20 mouse cellular contexts compared by ENCODE assay signal in the genomic region with DNA sequence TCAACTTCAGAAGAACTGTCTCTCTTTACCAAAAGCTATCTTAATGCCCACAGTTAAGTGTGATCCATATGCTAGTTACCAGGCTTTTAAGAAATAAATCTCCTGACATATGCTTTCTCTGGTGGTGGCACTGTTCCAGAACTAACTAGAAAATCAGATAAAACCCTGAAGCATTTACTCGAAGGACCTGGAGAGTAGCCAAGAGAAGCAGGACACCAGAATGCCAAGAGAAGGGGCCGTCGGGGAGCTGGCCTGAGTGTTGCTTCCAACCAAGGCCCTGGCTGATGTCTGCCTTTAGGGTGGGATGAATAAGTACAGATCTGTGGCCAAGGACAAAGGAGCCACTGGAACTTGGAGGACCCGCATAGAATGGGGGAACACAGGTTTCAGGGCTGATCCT.
DNase-seq lines count a peak whose midpoint lies in the region; ATAC-seq lines count a peak whose summit lies in the region.
"Had no signal": no experiment of that assay in that cellular context is flagged by ENCODE, and none has a peak within 500 bp of the region (broad histone marks: within the 10 kb centered on the region; RNA-seq: fewer than 3 reads in every experiment).

No protein-coding gene starts in this region.

- no peak overlapping the region for H3K4me2 ChIP-seq in neural tube, embryonic 13.5 days
- no peak overlapping the region for H3K4me2 ChIP-seq in neural tube, embryonic 15.5 days
- H3K4me2 ChIP-seq: embryonic facial prominence, embryonic 13.5 days; heart, embryonic 11.5 days; limb, embryonic 12.5 days; liver, embryonic 15.5 days had no signal

- DNase-seq in adrenal gland, postnatal 10 days: peak; percentile 4
- no peak for DNase-seq in adrenal gland, postnatal 36 days
- peak; percentile 7 for DNase-seq in heart, adult 8-10 months (ENCODE audit: low spot score)
- DNase-seq in heart, embryonic 10.5 days (ENCODE audit: low spot score): no peak
- DNase-seq in left cerebral cortex, postnatal 4 days: peak; percentile 18
- DNase-seq in left cerebral cortex, adult 11 months (ENCODE audit: low spot score): no peak
- DNase-seq: cerebellum, adult 11-12 months; gastrocnemius, postnatal 14 days; right cerebral cortex, adult 18-20 months; spleen, adult 18-20 months; thymus, postnatal 25 days had no signal

- WGBS in heart, embryonic 10.5 days: 62% methylated on average over 4 of the region's 4 CpGs
- 51% methylated on average over 4 of the region's 4 CpGs for WGBS in neural tube, embryonic 13.5 days
- WGBS in neural tube, embryonic 15.5 days: 57% methylated on average over 4 of the region's 4 CpGs

- no peaks in the 10 kb centered on the region for H3K27me3 ChIP-seq in heart, embryonic 10.5 days (ENCODE audit: insufficient read depth, poor library complexity, severe bottlenecking)
- no peaks in the 10 kb centered on the region for H3K27me3 ChIP-seq in neural tube, embryonic 13.5 days
- no peaks in the 10 kb centered on the region for H3K27me3 ChIP-seq in neural tube, embryonic 15.5 days (replicated peaks)
- H3K27me3 ChIP-seq: embryonic facial prominence, embryonic 13.5 days; limb, embryonic 12.5 days; liver, embryonic 15.5 days had no signal

- no peak overlapping the region for H3K9ac ChIP-seq in neural tube, embryonic 13.5 days
- H3K9ac ChIP-seq in neural tube, embryonic 15.5 days (replicated peaks): no peak overlapping the region
- H3K9ac ChIP-seq: embryonic facial prominence, embryonic 13.5 days; limb, embryonic 12.5 days; liver, embryonic 15.5 days had no signal

- no peak overlapping the region for H3K4me3 ChIP-seq in heart, embryonic 10.5 days
- no peak overlapping the region for H3K4me3 ChIP-seq in neural tube, embryonic 13.5 days
- H3K4me3 ChIP-seq in neural tube, embryonic 15.5 days (replicated peaks): no peak overlapping the region
- H3K4me3 ChIP-seq: embryonic facial prominence, embryonic 13.5 days; limb, embryonic 12.5 days; liver, embryonic 15.5 days; myocyte had no signal

- no peak overlapping the region for H3K27ac ChIP-seq in heart, embryonic 10.5 days
- H3K27ac ChIP-seq in neural tube, embryonic 13.5 days (replicated peaks): 0 out of 2 replicates have a peak overlapping the region, but pooled peaks have one; percentile 9
- no peak overlapping the region for H3K27ac ChIP-seq in neural tube, embryonic 15.5 days (replicated peaks)
- H3K27ac ChIP-seq: embryonic facial prominence, embryonic 13.5 days; limb, embryonic 12.5 days; liver, embryonic 15.5 days had no signal

- H3K36me3 ChIP-seq in heart, embryonic 10.5 days: no peaks in the 10 kb centered on the region
- H3K36me3 ChIP-seq in neural tube, embryonic 13.5 days: no peaks in the 10 kb centered on the region
- H3K36me3 ChIP-seq in neural tube, embryonic 15.5 days: no peaks in the 10 kb centered on the region
- H3K36me3 ChIP-seq: embryonic facial prominence, embryonic 13.5 days; limb, embryonic 12.5 days; liver, embryonic 15.5 days had no signal

- no peaks in the 10 kb centered on the region for H3K4me1 ChIP-seq in heart, embryonic 10.5 days
- peaks cover 7% of the 10 kb centered on the region; the same call in 1 of the 2 replicates for H3K4me1 ChIP-seq in neural tube, embryonic 13.5 days (replicated peaks)
- no peaks in the 10 kb centered on the region for H3K4me1 ChIP-seq in neural tube, embryonic 15.5 days
- H3K4me1 ChIP-seq: limb, embryonic 12.5 days; liver, embryonic 15.5 days had no signal

- no peaks in the 10 kb centered on the region for H3K9me3 ChIP-seq in heart, embryonic 10.5 days
- H3K9me3 ChIP-seq in neural tube, embryonic 13.5 days: no peaks in the 10 kb centered on the region
- no peaks in the 10 kb centered on the region for H3K9me3 ChIP-seq in neural tube, embryonic 15.5 days (replicated peaks)
- H3K9me3 ChIP-seq: embryonic facial prominence, embryonic 13.5 days; limb, embryonic 12.5 days; liver, embryonic 15.5 days had no signal

- intact Hi-C loops in left cerebral cortex, postnatal 4 days (cut with DNase I): no loop called here

- ATAC-seq in neural tube, embryonic 13.5 days (ENCODE audit: low read depth): peak; percentile 23; the same call in 1 of the 2 replicates
- ATAC-seq in neural tube, embryonic 15.5 days (ENCODE audit: low FRiP score): no peak
- ATAC-seq: activated CD4-positive, CD25-positive, alpha-beta regulatory T cell, adult 4 months; inflammation-experienced regulatory T-cells, adult 6 months had no signal

Comparison
In these comparisons a context has a peak if more than half of its experiments do, and no peak if none do; other contexts are left out.
1. DNase-seq: peak in adrenal gland, postnatal 10 days (single experiment), heart, adult 8-10 months (single experiment) and left cerebral cortex, postnatal 4 days (single experiment); none in adrenal gland, postnatal 36 days (0 of 2), heart, embryonic 10.5 days (single experiment) and left cerebral cortex, adult 11 months (single experiment).